Mouse (Mus musculus): ENCODE results near the gene Lbh.

DNA sequence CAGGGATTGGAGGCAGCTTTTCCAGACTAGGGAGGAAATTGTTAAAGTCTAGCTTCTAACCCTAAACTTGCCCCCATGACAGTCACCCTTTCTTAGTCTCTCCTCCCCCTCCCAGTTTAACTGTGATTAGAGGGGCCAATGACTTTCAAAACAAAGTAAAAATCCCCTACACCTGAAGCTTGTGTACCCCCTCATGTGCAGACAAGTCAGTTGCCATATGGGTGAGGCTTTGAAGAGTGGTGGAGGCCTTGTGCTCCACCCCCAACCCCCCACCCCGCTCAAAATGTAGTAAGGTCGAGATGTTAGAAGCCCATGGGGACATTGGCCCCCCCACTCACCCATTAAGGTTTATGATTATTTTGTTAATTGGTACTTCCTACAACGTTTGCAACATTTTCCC, 1.5 kb downstream of the Lbh start:
- TF ChIP-seq CTCF (IDR thresholded peaks at IDR 0.05; ENCODE audit: extremely low read depth, insufficient read depth, low read length) (no peak), POLR2A (IDR thresholded peaks at IDR 0.05; ENCODE audit: extremely low read depth, insufficient read depth, low read length) (no peak)

All from cortical plate, adult 2 months (tissue).